Mouse (Mus musculus) forebrain, embryonic 11.5 days (tissue): Measurements from ENCODE around the gene Ptcd2. TPM values are rescaled to one million over a fixed set of nuclear protein-coding genes. Genes with fewer than 3 reads are reported as not detected.
A peak's percentile ranks its signal among the peaks of the same experiment; 100 is the strongest.

Source experiments
- ATAC-seq: fragments of 200-750 bp; cut with Nextera tagmentation; replicated peaks from 2 replicates; pipeline ENCODE4 v1.8.0; 2017; ENCODE audit warnings: moderate TSS enrichment; ENCODE audit not compliant: low FRiP score
- DNase-seq: peaks from one replicate; pipeline ENCODE4 v3.0.0-alpha.2; 2017; ENCODE audit warnings: low spot score
- H3K27ac ChIP-seq: fragments of 300-500 bp; sonication (generic); 2 replicates; pipeline ENCODE4 v1.5.1; 2014; ENCODE audit warnings: low read depth, low read length
- H3K27me3 ChIP-seq: fragments of 300-500 bp; sonication (generic); 2 replicates; pipeline ENCODE4 v1.6.1; 2014; ENCODE audit warnings: mild to moderate bottlenecking, low read length, mixed read lengths; ENCODE audit not compliant: control insufficient read depth, insufficient read depth
- H3K36me3 ChIP-seq: fragments of 300-500 bp; sonication (generic); 2 replicates; pipeline ENCODE4 v1.6.1; 2014; ENCODE audit warnings: mild to moderate bottlenecking, low read length, moderate library complexity, mixed read lengths; ENCODE audit not compliant: control insufficient read depth, insufficient read depth
- H3K4me1 ChIP-seq: fragments of 300-500 bp; sonication (generic); replicated peaks from 2 replicates; pipeline ENCODE4 v1.6.1; 2014; ENCODE audit warnings: low read length, mixed read lengths; ENCODE audit not compliant: control insufficient read depth, insufficient read depth
- H3K4me2 ChIP-seq: fragments of 300-500 bp; sonication (generic); 2 replicates; pipeline ENCODE4 v1.6.1; 2014; ENCODE audit warnings: low read depth, mild to moderate bottlenecking, low read length, moderate library complexity, mixed read lengths; ENCODE audit not compliant: severe bottlenecking
- H3K4me3 ChIP-seq: fragments of 300-500 bp; sonication (generic); 2 replicates; pipeline ENCODE4 v1.5.1; 2014; ENCODE audit warnings: low read depth, low read length
- H3K9ac ChIP-seq: fragments of 300-500 bp; sonication (generic); 2 replicates; pipeline ENCODE4 v1.6.1; 2014; ENCODE audit warnings: low read length
- H3K9me3 ChIP-seq: fragments of 300-500 bp; sonication (generic); 2 replicates; pipeline ENCODE4 v1.6.1; 2016; ENCODE audit warnings: low read length, mixed read lengths; ENCODE audit not compliant: control insufficient read depth
- WGBS: fragments of 180-500 bp; shearing (Covaris S2); extraction: QIAGEN DNeasy Blood & Tissue Kit; methylation state at CpG from one replicate; pipeline ENCODE4 v1.1.7; 2014; 5-methylcytosine and 5-hydroxymethylcytosine counted together
- polyA plus RNA-seq: library from polyadenylated mRNA; unstranded; fragments of >200 nt; fragmentation: Nextera tagmentation; extraction: Ambion mirVana; gene quantifications from 2 replicates; pipeline ENCODE4 v1.2.1, GENCODE M21; 2014

The Ptcd2 gene
- polyA plus RNA-seq, 1 experiment from 2014 or later, result 54.2 TPM

DNA sequence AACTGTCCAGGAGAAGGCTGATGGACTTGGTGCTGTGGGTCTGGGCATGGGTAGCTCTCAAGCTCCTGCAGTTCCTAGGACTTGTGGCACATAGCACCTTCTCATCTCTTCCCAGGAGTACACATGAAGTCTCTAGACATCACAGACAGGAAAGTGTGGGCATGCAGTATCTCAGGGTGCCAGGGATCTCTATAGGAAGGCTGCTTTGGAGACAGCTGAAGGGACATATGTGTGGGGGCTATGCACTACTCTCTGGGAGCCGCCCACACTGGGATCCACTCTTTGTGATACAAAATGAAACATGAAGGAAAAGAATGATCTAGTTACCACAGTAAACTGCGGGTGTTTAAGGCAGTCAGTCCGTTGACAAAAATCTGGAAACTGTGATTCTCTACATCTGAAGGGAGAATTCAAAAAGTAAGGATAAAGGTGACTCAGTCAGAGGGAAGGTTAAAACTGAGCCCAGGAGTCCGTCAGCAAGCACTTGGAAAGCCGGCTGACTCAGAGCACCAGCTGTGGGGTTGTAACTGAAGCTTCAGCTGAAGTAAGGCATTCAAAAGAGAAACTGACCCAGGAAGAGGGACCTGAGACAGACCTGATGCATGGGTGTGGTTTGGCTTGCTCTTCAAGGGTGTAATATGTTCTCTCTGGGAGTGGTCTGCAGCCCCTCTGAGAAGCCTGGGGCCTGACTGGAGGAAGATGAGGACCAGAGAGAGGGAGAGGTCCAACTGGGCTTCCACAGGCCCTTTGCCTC is 22.1 kb upstream of the Ptcd2 start:
- WGBS, result 88% methylated on average over 5 of the region's 5 CpGs
- H3K27ac ChIP-seq, result no peak overlapping the region
- no peak overlapping the region for H3K4me3 ChIP-seq
- DNase-seq, result no peak
- no peaks in the 10 kb centered on the region for H3K9me3 ChIP-seq
- H3K27me3 ChIP-seq, result no peaks in the 10 kb centered on the region
- H3K4me1 ChIP-seq, result no peaks in the 10 kb centered on the region
- no peak overlapping the region for H3K4me2 ChIP-seq
- no peak overlapping the region for H3K9ac ChIP-seq
- no peak for ATAC-seq
- H3K36me3 ChIP-seq, result no peaks in the 10 kb centered on the region; the same call in 1 of the 2 replicates

DNA sequence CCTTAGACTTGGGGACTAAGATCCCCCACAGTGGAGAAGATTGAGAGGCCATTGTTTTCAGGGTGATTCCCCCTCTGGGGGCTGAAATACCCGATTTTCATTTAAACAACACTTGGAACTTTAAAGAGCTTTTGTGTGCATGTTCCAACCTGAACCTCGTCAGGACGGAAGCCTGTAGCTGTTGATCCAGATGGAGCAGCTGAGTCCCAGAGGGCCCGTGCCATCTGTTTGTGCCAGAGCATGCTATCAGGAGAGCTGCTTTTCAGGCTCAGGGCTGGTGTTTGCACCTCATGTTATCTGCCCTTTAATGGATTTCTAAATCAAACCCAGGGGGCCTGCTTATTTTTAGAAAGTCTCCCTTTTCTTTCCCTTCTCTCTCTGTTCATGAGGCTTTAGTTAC is 19.4 kb upstream of the Ptcd2 start:
- ATAC-seq (no peak), DNase-seq (no peak)
- Histone ChIP-seq H3K4me3 (no peak overlapping the region), H3K9ac (no peak overlapping the region), H3K4me1 (no peaks in the 10 kb centered on the region), H3K9me3 (no peaks in the 10 kb centered on the region), H3K27me3 (no peaks in the 10 kb centered on the region), H3K27ac (no peak overlapping the region), H3K36me3 (no peaks in the 10 kb centered on the region; the same call in 1 of the 2 replicates), H3K4me2 (no peak overlapping the region)
- 59% methylated on average over 4 of the region's 4 CpGs for WGBS

DNA sequence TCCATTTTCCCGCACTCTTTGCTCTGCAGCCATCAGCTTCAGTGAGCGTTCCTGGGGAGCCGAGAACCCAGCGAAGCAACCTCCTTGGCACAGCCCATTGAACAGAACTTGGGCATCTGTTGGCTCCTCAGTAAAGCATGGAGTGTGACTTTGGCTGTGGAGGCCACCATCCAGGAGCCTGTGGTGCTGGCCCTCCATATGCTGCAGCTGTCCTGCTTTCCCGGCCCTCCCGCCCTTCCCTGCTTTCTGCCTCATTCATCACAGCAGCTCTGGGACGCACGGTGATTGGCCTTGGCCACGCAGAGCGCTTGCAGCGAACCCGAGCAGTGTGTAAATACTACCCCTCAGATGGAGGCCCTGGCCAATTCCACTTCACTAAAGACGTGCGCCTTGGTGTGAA is 14.4 kb upstream of the Ptcd2 start:
- Histone ChIP-seq H3K9me3 (no peaks in the 10 kb centered on the region), H3K27ac (no peak overlapping the region), H3K27me3 (no peaks in the 10 kb centered on the region), H3K9ac (no peak overlapping the region), H3K4me1 (no peaks in the 10 kb centered on the region), H3K36me3 (no peaks in the 10 kb centered on the region; the same call in 1 of the 2 replicates), H3K4me2 (no peak overlapping the region), H3K4me3 (no peak overlapping the region)
- ATAC-seq, result no peak
- no peak for DNase-seq
- 91% methylated on average over 14 of the region's 14 CpGs for WGBS

DNA sequence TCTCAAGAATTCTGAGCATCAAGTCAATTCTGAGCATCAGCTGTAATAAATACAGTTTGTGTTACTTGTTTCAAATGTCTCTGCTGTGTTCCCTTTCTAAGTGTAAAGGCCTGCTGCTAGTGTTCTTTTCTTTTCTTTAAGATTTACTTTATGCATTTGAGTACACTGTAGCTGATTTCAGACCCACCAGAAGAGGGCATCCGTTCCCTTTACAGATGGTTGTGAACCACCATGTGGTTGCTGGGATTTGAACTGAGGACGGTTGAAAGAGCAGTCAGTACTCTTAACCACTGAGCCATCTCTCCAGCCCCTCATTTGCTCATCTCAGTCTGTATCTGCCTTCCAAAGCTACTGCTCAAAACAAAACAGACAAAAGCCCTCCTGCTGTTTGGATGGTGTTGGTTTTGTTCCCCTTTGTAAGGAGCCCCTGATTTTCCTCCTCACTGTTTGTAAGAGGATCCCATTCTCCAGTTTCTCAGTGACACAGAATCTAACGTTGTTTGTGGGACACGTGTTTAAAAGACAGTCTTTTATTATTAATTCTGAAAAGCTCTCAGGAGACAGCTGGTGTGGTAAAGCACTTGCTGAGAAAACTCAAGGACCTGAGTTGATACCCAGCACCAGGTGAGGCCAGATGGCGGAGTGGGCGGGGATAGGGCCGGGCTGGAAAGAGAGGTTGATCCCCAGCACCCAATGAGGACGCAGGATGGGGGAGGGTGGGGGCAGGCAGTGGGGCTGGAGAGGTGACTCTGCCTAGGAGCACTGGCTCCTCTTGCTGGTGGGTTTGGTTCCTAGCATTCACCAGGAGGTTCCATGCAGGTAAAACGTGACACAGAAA is 12.1 kb upstream of the Ptcd2 start:
- Histone ChIP-seq H3K27me3 (no peaks in the 10 kb centered on the region), H3K9me3 (no peaks in the 10 kb centered on the region), H3K27ac (no peak overlapping the region), H3K36me3 (no peaks in the 10 kb centered on the region; the same call in 1 of the 2 replicates), H3K4me3 (no peak overlapping the region), H3K9ac (no peak overlapping the region), H3K4me2 (no peak overlapping the region), H3K4me1 (no peaks in the 10 kb centered on the region)
- ATAC-seq (no peak), DNase-seq (no peak)
- WGBS, result 32% methylated on average over 9 of the region's 9 CpGs

GRCm38 (mm10) chr13:99355861-99356260 is 11.4 kb upstream of the Ptcd2 start:
- ATAC-seq, result no peak

GRCm38 (mm10) chr13:99355072-99355471 is 10.6 kb upstream of the Ptcd2 start:
- H3K36me3 ChIP-seq, result no peaks in the 10 kb centered on the region; the same call in 1 of the 2 replicates
- no peak overlapping the region for H3K4me3 ChIP-seq
- H3K9me3 ChIP-seq, result no peaks in the 10 kb centered on the region
- no peak overlapping the region for H3K4me2 ChIP-seq
- H3K9ac ChIP-seq, result no peak overlapping the region
- ATAC-seq, result no peak
- DNase-seq, result no peak
- H3K27ac ChIP-seq, result no peak overlapping the region
- 91% methylated on average over 6 of the region's 6 CpGs for WGBS
- H3K27me3 ChIP-seq, result no peaks in the 10 kb centered on the region
- H3K4me1 ChIP-seq, result no peaks in the 10 kb centered on the region

More at GRCm38 (mm10) chr13:99355861-99356260, 11.4 kb upstream of the Ptcd2 start:
- Histone ChIP-seq H3K36me3 (no peaks in the 10 kb centered on the region; the same call in 1 of the 2 replicates), H3K9me3 (no peaks in the 10 kb centered on the region), H3K27ac (no peak overlapping the region), H3K4me2 (no peak overlapping the region), H3K4me3 (no peak overlapping the region), H3K9ac (no peak overlapping the region), H3K4me1 (no peaks in the 10 kb centered on the region), H3K27me3 (no peaks in the 10 kb centered on the region)
- whole genome bisulfite sequencing, result 91% methylated on average over 7 of the region's 7 CpGs
- DNase-seq, result no peak

DNA sequence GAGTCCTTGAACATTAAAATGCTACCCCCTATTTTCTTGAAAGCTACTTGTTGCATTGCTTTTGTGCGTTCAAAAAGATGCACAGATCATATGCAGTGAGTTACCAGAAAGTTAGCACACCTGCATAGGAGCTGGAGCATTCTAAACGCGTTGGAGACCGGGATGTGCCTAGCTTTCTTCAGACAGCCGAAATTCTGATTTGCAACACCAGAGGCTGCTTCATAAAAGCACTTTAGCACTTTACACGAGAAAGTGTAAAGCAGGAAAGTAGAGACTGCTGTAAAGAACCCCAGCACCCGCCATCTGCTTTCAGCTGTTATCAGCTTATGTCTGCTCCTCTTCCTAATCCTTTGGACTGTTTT is 9.0 kb upstream of the Ptcd2 start:
- H3K9ac ChIP-seq, result peak overlapping the region; percentile 62
- no peaks in the 10 kb centered on the region for H3K4me1 ChIP-seq
- DNase-seq, result no peak
- H3K27me3 ChIP-seq, result no peaks in the 10 kb centered on the region
- 17% methylated on average over 7 of the region's 7 CpGs for WGBS
- no peak; the same call in 1 of the 2 replicates for ATAC-seq
- H3K27ac ChIP-seq, result peak overlapping the region; percentile 74; the same call in 1 of the 2 replicates
- H3K4me3 ChIP-seq, result peak overlapping the region; percentile 39
- no peaks in the 10 kb centered on the region; the same call in 1 of the 2 replicates for H3K36me3 ChIP-seq
- H3K4me2 ChIP-seq, result peak overlapping the region; percentile 66
- no peaks in the 10 kb centered on the region for H3K9me3 ChIP-seq

DNA sequence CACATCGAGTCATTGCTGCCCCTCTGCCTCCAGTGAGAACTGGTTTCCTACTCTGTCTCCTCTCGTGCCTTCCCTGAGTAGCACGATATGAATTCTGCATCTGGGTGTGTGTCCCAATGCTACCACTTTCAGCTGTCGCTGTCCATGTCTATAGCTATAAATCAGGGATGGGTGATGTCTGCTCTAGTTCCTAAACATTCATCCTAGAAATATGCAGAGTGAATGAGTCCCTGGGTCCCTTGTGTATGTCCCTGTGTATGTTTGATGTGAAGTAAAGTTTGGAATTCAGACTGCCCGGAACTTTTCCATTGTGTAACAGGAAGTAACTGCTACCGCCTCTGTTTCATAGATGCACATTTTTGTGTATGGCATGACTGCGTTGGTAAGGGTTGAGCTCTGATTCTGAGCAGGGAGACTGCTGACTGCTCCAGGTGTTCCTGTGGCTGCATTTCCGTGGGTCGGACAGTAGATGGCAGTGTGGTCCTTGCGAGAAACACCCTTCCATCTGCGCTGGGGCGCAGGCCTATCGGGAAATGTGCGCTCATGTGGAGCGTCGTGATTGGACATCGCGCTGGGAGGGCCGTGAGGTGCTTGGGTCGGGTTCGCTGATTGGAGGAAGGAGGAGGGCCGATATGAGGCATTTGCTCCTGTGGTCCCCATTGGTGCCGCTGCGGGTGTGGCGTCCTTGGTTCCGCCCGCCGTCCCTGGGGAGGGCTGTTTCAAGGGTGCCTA is 8.4 kb upstream of the Ptcd2 start:
- Histone ChIP-seq H3K9ac (peak overlapping the region; percentile 62), H3K4me2 (peak overlapping the region; percentile 66), H3K4me3 (peak overlapping the region; percentile 39), H3K36me3 (no peaks in the 10 kb centered on the region; the same call in 1 of the 2 replicates), H3K27ac (peak overlapping the region; percentile 74; the same call in 1 of the 2 replicates), H3K9me3 (no peaks in the 10 kb centered on the region), H3K4me1 (no peaks in the 10 kb centered on the region), H3K27me3 (no peaks in the 10 kb centered on the region)
- peak; percentile 100 for ATAC-seq
- 12% methylated on average over 28 of the region's 28 CpGs for WGBS
- peak; percentile 96 for DNase-seq
